Mouse (Mus musculus): ENCODE data around the gene Ermard. TPM values are rescaled to one million over a fixed set of nuclear protein-coding genes. Genes with fewer than 3 reads are reported as not detected.
A peak's percentile ranks its signal among the peaks of the same experiment; 100 is the strongest.
"Not testable (repeated sequence)": the region's sequence is repeated elsewhere in the genome, so short reads cannot be mapped to it uniquely, and the experiment has no call there.

Gene Ermard
- polyA plus RNA-seq, 1 experiment from 2014 or later: 58.7 TPM

- H3K4me2 ChIP-seq (ENCODE audit: low read depth, low read length); DNase-seq (ENCODE audit: low spot score); H3K27me3 ChIP-seq (ENCODE audit: control insufficient read depth, insufficient read depth, low read length); H3K27ac ChIP-seq (replicated peaks; ENCODE audit: low read depth, low read length); ATAC-seq (replicated peaks; ENCODE audit: insufficient number of reproducible peaks, low FRiP score, low TSS enrichment, low read depth); H3K9ac ChIP-seq (replicated peaks; ENCODE audit: low read length); H3K9me3 ChIP-seq (replicated peaks; ENCODE audit: control insufficient read depth, low read length); H3K4me1 ChIP-seq (ENCODE audit: control insufficient read depth, insufficient read depth, low read length); H3K36me3 ChIP-seq (replicated peaks; ENCODE audit: control insufficient read depth, insufficient read depth, low read depth, low read length); H3K4me3 ChIP-seq (ENCODE audit: low read depth, low read length): not testable (repeated sequence)
- WGBS: 72% methylated on average over 3 of the region's 3 CpGs
Observed at GRCm38 (mm10) chr17:15021503-15022220, 19.3 kb upstream of the Ermard start.

- H3K36me3 ChIP-seq (replicated peaks; ENCODE audit: control insufficient read depth, insufficient read depth, low read depth, low read length); H3K4me1 ChIP-seq (ENCODE audit: control insufficient read depth, insufficient read depth, low read length); H3K27ac ChIP-seq (replicated peaks; ENCODE audit: low read depth, low read length); H3K9me3 ChIP-seq (replicated peaks; ENCODE audit: control insufficient read depth, low read length); H3K27me3 ChIP-seq (ENCODE audit: control insufficient read depth, insufficient read depth, low read length); H3K4me3 ChIP-seq (ENCODE audit: low read depth, low read length); H3K9ac ChIP-seq (replicated peaks; ENCODE audit: low read length); DNase-seq (ENCODE audit: low spot score); H3K4me2 ChIP-seq (ENCODE audit: low read depth, low read length): not testable (repeated sequence)
- WGBS: no CpG with 5 or more reads among the region's 97 CpGs
- peak; percentile 40 for ATAC-seq (replicated peaks; ENCODE audit: insufficient number of reproducible peaks, low FRiP score, low TSS enrichment, low read depth)
Observed at GRCm38 (mm10) chr17:15023878-15024492, 17.0 kb upstream of the Ermard start.

GRCm38 (mm10) chr17:15024502-15025193, 16.4 kb upstream of the Ermard start:
- H3K9ac ChIP-seq (replicated peaks; ENCODE audit: low read length); DNase-seq (ENCODE audit: low spot score); H3K27ac ChIP-seq (replicated peaks; ENCODE audit: low read depth, low read length); H3K36me3 ChIP-seq (replicated peaks; ENCODE audit: control insufficient read depth, insufficient read depth, low read depth, low read length); H3K4me2 ChIP-seq (ENCODE audit: low read depth, low read length); H3K9me3 ChIP-seq (replicated peaks; ENCODE audit: control insufficient read depth, low read length); H3K27me3 ChIP-seq (ENCODE audit: control insufficient read depth, insufficient read depth, low read length); H3K4me1 ChIP-seq (ENCODE audit: control insufficient read depth, insufficient read depth, low read length); H3K4me3 ChIP-seq (ENCODE audit: low read depth, low read length): not testable (repeated sequence)
- ATAC-seq (replicated peaks; ENCODE audit: insufficient number of reproducible peaks, low FRiP score, low TSS enrichment, low read depth): peak; percentile 88
- no CpG with 5 or more reads among the region's 48 CpGs for WGBS

- not testable (repeated sequence) for H3K9me3 ChIP-seq (replicated peaks; ENCODE audit: control insufficient read depth, low read length); H3K27me3 ChIP-seq (ENCODE audit: control insufficient read depth, insufficient read depth, low read length); DNase-seq (ENCODE audit: low spot score); H3K4me3 ChIP-seq (ENCODE audit: low read depth, low read length); H3K4me1 ChIP-seq (ENCODE audit: control insufficient read depth, insufficient read depth, low read length); H3K27ac ChIP-seq (replicated peaks; ENCODE audit: low read depth, low read length); H3K36me3 ChIP-seq (replicated peaks; ENCODE audit: control insufficient read depth, insufficient read depth, low read depth, low read length); ATAC-seq (replicated peaks; ENCODE audit: insufficient number of reproducible peaks, low FRiP score, low TSS enrichment, low read depth); H3K9ac ChIP-seq (replicated peaks; ENCODE audit: low read length); H3K4me2 ChIP-seq (ENCODE audit: low read depth, low read length)
- WGBS: no CpG with 5 or more reads among the region's 6 CpGs
Observed at GRCm38 (mm10) chr17:15025513-15025912, 15.5 kb upstream of the Ermard start.

GRCm38 (mm10) chr17:15031414-15031813, 9.6 kb upstream of the Ermard start:
- H3K4me1 ChIP-seq (ENCODE audit: control insufficient read depth, insufficient read depth, low read length); H3K36me3 ChIP-seq (replicated peaks; ENCODE audit: control insufficient read depth, insufficient read depth, low read depth, low read length); DNase-seq (ENCODE audit: low spot score); H3K9ac ChIP-seq (replicated peaks; ENCODE audit: low read length); H3K27ac ChIP-seq (replicated peaks; ENCODE audit: low read depth, low read length); ATAC-seq (replicated peaks; ENCODE audit: insufficient number of reproducible peaks, low FRiP score, low TSS enrichment, low read depth); H3K27me3 ChIP-seq (ENCODE audit: control insufficient read depth, insufficient read depth, low read length); H3K4me2 ChIP-seq (ENCODE audit: low read depth, low read length); H3K4me3 ChIP-seq (ENCODE audit: low read depth, low read length); H3K9me3 ChIP-seq (replicated peaks; ENCODE audit: control insufficient read depth, low read length): not testable (repeated sequence)
- WGBS: no CpG with 5 or more reads among the region's 4 CpGs

GRCm38 (mm10) chr17:15040455-15040854, 553 bp upstream of the Ermard start:
- H3K9ac ChIP-seq (replicated peaks; ENCODE audit: low read length); H3K27me3 ChIP-seq (ENCODE audit: control insufficient read depth, insufficient read depth, low read length); H3K4me2 ChIP-seq (ENCODE audit: low read depth, low read length); H3K36me3 ChIP-seq (replicated peaks; ENCODE audit: control insufficient read depth, insufficient read depth, low read depth, low read length); H3K9me3 ChIP-seq (replicated peaks; ENCODE audit: control insufficient read depth, low read length); H3K4me1 ChIP-seq (ENCODE audit: control insufficient read depth, insufficient read depth, low read length); H3K27ac ChIP-seq (replicated peaks; ENCODE audit: low read depth, low read length); H3K4me3 ChIP-seq (ENCODE audit: low read depth, low read length); ATAC-seq (replicated peaks; ENCODE audit: insufficient number of reproducible peaks, low FRiP score, low TSS enrichment, low read depth); DNase-seq (ENCODE audit: low spot score): not testable (repeated sequence)
- WGBS: no CpG with 5 or more reads among the region's 3 CpGs

GRCm38 (mm10) chr17:15050338-15050737, 9.3 kb downstream of the Ermard start:
- not testable (repeated sequence) for H3K4me3 ChIP-seq (ENCODE audit: low read depth, low read length); H3K9ac ChIP-seq (replicated peaks; ENCODE audit: low read length); H3K4me2 ChIP-seq (ENCODE audit: low read depth, low read length); H3K27ac ChIP-seq (replicated peaks; ENCODE audit: low read depth, low read length); H3K27me3 ChIP-seq (ENCODE audit: control insufficient read depth, insufficient read depth, low read length); H3K4me1 ChIP-seq (ENCODE audit: control insufficient read depth, insufficient read depth, low read length); H3K36me3 ChIP-seq (replicated peaks; ENCODE audit: control insufficient read depth, insufficient read depth, low read depth, low read length); ATAC-seq (replicated peaks; ENCODE audit: insufficient number of reproducible peaks, low FRiP score, low TSS enrichment, low read depth); H3K9me3 ChIP-seq (replicated peaks; ENCODE audit: control insufficient read depth, low read length); DNase-seq (ENCODE audit: low spot score)
- no CpG with 5 or more reads among the region's 1 CpGs for WGBS

- not testable (repeated sequence) for H3K9me3 ChIP-seq (replicated peaks; ENCODE audit: control insufficient read depth, low read length); H3K4me3 ChIP-seq (ENCODE audit: low read depth, low read length); DNase-seq (ENCODE audit: low spot score); H3K27ac ChIP-seq (replicated peaks; ENCODE audit: low read depth, low read length); H3K4me2 ChIP-seq (ENCODE audit: low read depth, low read length); H3K27me3 ChIP-seq (ENCODE audit: control insufficient read depth, insufficient read depth, low read length); H3K36me3 ChIP-seq (replicated peaks; ENCODE audit: control insufficient read depth, insufficient read depth, low read depth, low read length); H3K4me1 ChIP-seq (ENCODE audit: control insufficient read depth, insufficient read depth, low read length); ATAC-seq (replicated peaks; ENCODE audit: insufficient number of reproducible peaks, low FRiP score, low TSS enrichment, low read depth); H3K9ac ChIP-seq (replicated peaks; ENCODE audit: low read length)
- WGBS: 54% methylated on average over 1 of the region's 1 CpGs
Observed at GRCm38 (mm10) chr17:15052766-15053165, 11.8 kb downstream of the Ermard start.

Measured in embryonic facial prominence, embryonic 11.5 days (tissue).